Mouse (Mus musculus): Measurements from ENCODE around the gene Rfxank.

DNA sequence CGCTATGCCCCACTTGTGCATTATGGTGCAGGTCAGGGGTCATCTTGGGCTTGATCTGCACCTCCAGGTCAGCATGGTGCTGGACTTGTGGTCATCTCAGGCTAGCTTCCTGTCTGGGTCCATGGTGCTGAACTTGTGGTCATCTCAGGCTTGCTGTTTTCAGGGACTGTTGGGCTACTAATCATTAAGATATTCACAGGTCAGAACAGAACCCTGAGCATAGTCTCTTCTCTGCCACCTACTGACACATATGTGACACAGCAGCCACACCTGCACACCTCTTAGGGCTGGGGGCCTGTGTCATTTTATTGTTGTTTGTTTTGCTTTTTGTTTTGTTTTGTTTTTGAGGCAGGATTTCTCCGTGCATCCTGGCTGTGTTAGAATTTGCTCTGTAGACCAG, 16.1 kb downstream of the Rfxank start:
- TF ChIP-seq CTCF (IDR thresholded peaks at IDR 0.05; ENCODE audit: low read depth, low read length) (no peak), POLR2A (IDR thresholded peaks at IDR 0.05; ENCODE audit: borderline replicate concordance, low read depth, low read length) (no peak)
